Mouse (Mus musculus): Measurements from ENCODE around the gene Upk2.
"Not testable (repeated sequence)": the region's sequence is repeated elsewhere in the genome, so short reads cannot be mapped to it uniquely, and the experiment has no call there.

Gene Upk2

GRCm38 (mm10) chr9:44461950-44462349 is 7.2 kb upstream of the Upk2 start:
- DNase-seq (ENCODE audit: low read depth): peak; percentile 64

- no peak for DNase-seq (ENCODE audit: low read depth)
These were observed 2.4 kb upstream of the Upk2 start for GRCm38 (mm10) chr9:44457035-44457742.

- peak; percentile 74 for DNase-seq (ENCODE audit: low read depth)
These were observed 465 bp downstream of the Upk2 start for GRCm38 (mm10) chr9:44454132-44454890.

DNA sequence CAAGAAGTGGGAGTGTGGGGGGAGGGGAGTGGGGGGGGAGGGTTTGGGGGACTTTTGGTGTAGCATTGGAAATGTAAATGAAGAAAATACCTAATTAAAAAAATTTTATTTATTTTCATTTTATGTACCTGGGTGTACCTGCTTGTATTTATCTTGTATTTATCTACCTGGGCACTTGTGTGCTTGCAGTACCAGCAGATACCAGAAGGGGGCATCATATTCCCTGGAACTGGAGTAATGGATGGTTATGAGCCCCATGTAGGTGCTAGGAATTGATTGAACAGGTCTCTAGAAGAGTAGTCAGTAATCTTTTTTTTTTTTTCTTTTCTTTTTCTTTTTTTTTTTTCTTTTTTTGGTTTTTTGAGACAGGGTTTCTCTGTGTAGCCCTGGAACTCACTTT is 4.4 kb downstream of the Upk2 start:
- no peak for DNase-seq (ENCODE audit: low read depth)

- not testable (repeated sequence) for DNase-seq (ENCODE audit: low read depth)
These were observed 10.3 kb downstream of the Upk2 start for GRCm38 (mm10) chr9:44444402-44445025.

GRCm38 (mm10) chr9:44440961-44441360 is 13.8 kb downstream of the Upk2 start, which contains the start of gene Foxr1:
TSS of gene Foxr1 (minus strand) at chr9:44441136.
- no peak for DNase-seq (ENCODE audit: low read depth)

GRCm38 (mm10) chr9:44435747-44436146 is 19.0 kb downstream of the Upk2 start:
- DNase-seq (ENCODE audit: low read depth): no peak

GRCm38 (mm10) chr9:44432577-44433185 is 22.1 kb downstream of the Upk2 start:
- DNase-seq (ENCODE audit: low read depth): peak; percentile 56

DNA sequence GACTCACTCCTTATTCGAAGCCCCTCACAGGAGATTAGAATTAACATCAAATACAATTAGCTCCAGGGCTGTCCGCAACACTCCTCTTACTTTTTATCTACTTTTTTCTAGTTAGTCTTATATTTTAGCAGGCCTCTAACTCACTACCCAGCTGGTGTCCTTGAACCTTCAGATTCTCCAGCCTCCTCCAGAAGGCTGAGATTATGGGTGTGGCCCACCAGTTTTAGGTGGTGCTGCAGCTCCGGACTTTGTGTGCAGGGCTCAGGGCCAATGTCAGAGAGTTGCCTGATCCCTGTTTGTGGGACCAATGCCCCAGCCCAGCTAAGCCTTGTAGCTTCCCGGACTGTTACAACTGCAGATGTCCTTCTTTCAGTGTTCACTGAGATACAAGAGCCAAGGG is 31.2 kb downstream of the Upk2 start:
- no peak for DNase-seq (ENCODE audit: low read depth)

- DNase-seq (ENCODE audit: low read depth): no peak
These were observed 34.4 kb downstream of the Upk2 start for GRCm38 (mm10) chr9:44420280-44420898.

DNA sequence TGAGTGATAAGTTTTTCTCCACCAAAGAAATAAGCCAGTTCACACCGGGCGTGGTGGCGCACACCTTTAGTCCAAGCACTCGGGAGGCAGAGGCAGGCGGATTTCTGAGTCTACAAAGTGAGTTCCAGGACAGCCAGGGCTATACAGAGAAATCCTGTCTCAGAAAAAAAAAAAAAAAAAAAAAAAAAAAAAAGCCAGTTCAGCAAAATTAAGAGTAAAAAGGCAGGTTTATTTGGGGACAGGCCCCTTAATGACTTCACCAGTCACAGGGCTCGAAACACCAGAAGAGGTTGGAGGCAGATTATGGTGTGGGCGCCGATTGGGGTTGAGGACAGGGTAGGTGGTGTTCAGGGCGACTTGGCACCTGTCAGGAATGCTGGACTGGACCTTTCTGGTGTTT is 35.0 kb downstream of the Upk2 start:
- not testable (repeated sequence) for DNase-seq (ENCODE audit: low read depth)

GRCm38 (mm10) chr9:44418519-44419385 is 36.0 kb downstream of the Upk2 start, which contains the start of gene Ccdc84:
TSS of gene Ccdc84 (minus strand) at chr9:44418569.
- DNase-seq (ENCODE audit: low read depth): no peak

GRCm38 (mm10) chr9:44417892-44418363 is 36.8 kb downstream of the Upk2 start:
- DNase-seq (ENCODE audit: low read depth): peak; percentile 90

- no peak for DNase-seq (ENCODE audit: low read depth)
These were observed 37.5 kb downstream of the Upk2 start for GRCm38 (mm10) chr9:44417156-44417891.

- no peak for DNase-seq (ENCODE audit: low read depth)
These were observed 42.0 kb downstream of the Upk2 start for GRCm38 (mm10) chr9:44412781-44413180.

GRCm38 (mm10) chr9:44412306-44412705 is 42.5 kb downstream of the Upk2 start:
- peak; percentile 60 for DNase-seq (ENCODE audit: low read depth)

GRCm38 (mm10) chr9:44411601-44412130 is 43.1 kb downstream of the Upk2 start:
- no peak for DNase-seq (ENCODE audit: low read depth)

GRCm38 (mm10) chr9:44410647-44411336 is 44.0 kb downstream of the Upk2 start:
- DNase-seq (ENCODE audit: low read depth): no peak

GRCm38 (mm10) chr9:44408693-44409092 is 46.1 kb downstream of the Upk2 start:
- not testable (repeated sequence) for DNase-seq (ENCODE audit: low read depth)
